Mouse (Mus musculus) cerebellum, adult 2 months (tissue): ENCODE data around the gene Ncam1. TPM values are rescaled to one million over a fixed set of nuclear protein-coding genes. Genes with fewer than 3 reads are reported as not detected.
A peak's percentile ranks its signal among the peaks of the same experiment; 100 is the strongest.

Source experiments
- DNase-seq, 2 experiments: peaks; one replicate each; pipeline ENCODE4 v3.0.0; 2021
- H3K27ac ChIP-seq: fragments of 200-500 bp; 2 replicates; pipeline ENCODE4 v1.5.1; 2012; ENCODE audit warnings: low read length, control low read depth, inconsistent platforms; ENCODE audit not compliant: insufficient read depth
- H3K27me3 ChIP-seq: fragments of 200-500 bp; 2 replicates; pipeline ENCODE4 v1.6.1; 2012; ENCODE audit warnings: inconsistent platforms, mild to moderate bottlenecking, low read length, moderate library complexity; ENCODE audit not compliant: control insufficient read depth, insufficient read depth
- H3K4me1 ChIP-seq: fragments of 200-500 bp; 2 replicates; pipeline ENCODE4 v1.6.1; 2011; ENCODE audit warnings: low read length; ENCODE audit not compliant: control insufficient read depth, insufficient read depth
- H3K4me3 ChIP-seq: fragments of 200-500 bp; replicated peaks from 2 replicates; pipeline ENCODE3; 2011; ENCODE audit warnings: mild to moderate bottlenecking, low read depth, low read length, control low read depth; ENCODE audit not compliant: insufficient read depth
- CTCF ChIP-seq: fragments of 200-500 bp; IDR thresholded peaks from 2 replicates; pipeline ENCODE4 v1.5.1; 2011; ENCODE audit warnings: low read depth, mild to moderate bottlenecking, control low read depth, low read length, moderate library complexity, borderline replicate concordance; ENCODE audit not compliant: insufficient read depth
- POLR2A ChIP-seq: fragments of 200-500 bp; IDR thresholded peaks from 2 replicates; pipeline ENCODE4 v1.6.1; 2011; ENCODE audit warnings: low read length, control low read depth, borderline replicate concordance; ENCODE audit not compliant: insufficient read depth
- WGBS: fragments of 180-500 bp; shearing (Covaris S2); methylation state at CpG from one replicate; pipeline ENCODE4 v1.1.7; 2018; 5-methylcytosine and 5-hydroxymethylcytosine counted together
- polyA plus RNA-seq: library from polyadenylated mRNA; depleted of rRNA; stranded (reverse); fragments of >200 nt; gene quantifications from 2 replicates; pipeline ENCODE4 v1.2.3, GENCODE M21; 2012

Gene Ncam1
- polyA plus RNA-seq, 1 experiment = 149 TPM

GRCm38 (mm10) chr9:49644296-49644695 lies 154.4 kb downstream of the Ncam1 start:
- no peak for TF ChIP-seq CTCF
- TF ChIP-seq POLR2A = no peak
- no peak overlapping the region for H3K27ac ChIP-seq
- no peak overlapping the region for H3K4me3 ChIP-seq
- H3K4me1 ChIP-seq = peaks cover 16% of the 10 kb centered on the region
- no peak for DNase-seq
- WGBS = 94% methylated on average over 2 of the region's 2 CpGs
- no peaks in the 10 kb centered on the region for H3K27me3 ChIP-seq

DNA sequence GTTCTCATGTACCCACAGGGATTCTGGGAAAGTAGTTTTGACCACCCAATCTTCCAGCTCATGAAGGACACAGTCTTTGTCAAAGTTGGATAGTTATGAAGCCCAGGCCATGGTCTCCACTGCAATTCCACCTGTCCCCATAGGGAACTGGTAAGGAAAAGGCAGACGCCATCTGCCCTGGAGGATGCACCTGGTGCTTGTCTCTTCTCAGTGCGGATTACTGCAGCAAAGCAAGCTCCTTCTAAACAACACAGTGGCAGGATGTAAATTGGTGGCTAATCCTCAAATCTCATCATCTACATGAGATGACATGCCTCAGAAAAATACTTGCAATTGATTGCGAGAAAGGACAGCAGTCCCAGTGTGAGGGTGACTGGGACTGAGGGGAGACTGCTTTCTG lies 158.0 kb downstream of the Ncam1 start:
- WGBS = 25% methylated on average over 3 of the region's 3 CpGs
- no peak for TF ChIP-seq POLR2A
- peaks cover 23% of the 10 kb centered on the region for H3K4me1 ChIP-seq
- no peak overlapping the region for H3K4me3 ChIP-seq
- H3K27me3 ChIP-seq = no peaks in the 10 kb centered on the region
- peak; percentile 47 to 55 for DNase-seq
- no peak overlapping the region for H3K27ac ChIP-seq

DNA sequence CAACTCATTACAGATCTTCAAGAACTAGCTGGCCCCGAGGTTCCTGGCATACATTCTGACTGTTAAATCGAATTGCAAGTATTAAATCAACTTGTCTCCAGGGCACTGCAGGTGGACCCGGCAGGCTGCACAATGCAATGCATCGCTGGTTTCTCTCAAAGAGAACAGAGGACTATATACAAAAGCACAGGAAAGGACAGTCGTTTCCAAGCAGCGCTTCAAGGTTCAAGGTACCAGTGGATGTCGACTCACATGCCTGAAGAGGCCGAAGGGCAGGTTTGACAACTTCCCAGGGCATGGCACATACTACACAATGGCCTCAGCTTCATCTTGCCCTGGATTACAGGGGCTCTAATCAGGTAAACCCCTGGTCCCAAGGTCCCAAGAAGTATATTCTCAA lies 158.6 kb downstream of the Ncam1 start:
- H3K27me3 ChIP-seq = no peaks in the 10 kb centered on the region
- no peak overlapping the region for H3K4me3 ChIP-seq
- peaks cover 23% of the 10 kb centered on the region for H3K4me1 ChIP-seq
- no peak overlapping the region for H3K27ac ChIP-seq
- 30% methylated on average over 8 of the region's 8 CpGs for WGBS
- TF ChIP-seq POLR2A (no peak), CTCF (no peak)
- no peak for DNase-seq

DNA sequence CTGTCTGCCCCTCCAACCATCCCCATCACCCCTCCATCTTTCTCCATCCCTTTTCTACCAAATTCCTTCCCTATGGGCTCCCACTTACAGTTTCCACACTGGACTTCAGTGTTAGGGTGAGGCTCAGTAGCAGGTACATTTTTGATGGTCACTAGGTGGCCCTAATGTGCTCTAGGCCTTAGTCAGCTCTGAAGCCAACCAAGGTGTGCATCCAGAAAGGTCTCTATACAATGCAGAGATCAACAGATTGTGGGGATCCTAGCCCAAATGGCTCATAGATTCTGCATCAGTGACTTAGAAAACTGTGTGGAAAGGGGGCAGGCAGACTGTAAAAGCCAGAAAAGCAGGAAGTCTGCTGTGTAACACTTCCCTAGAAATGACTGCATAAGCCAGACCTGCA lies 160.8 kb downstream of the Ncam1 start:
- Histone ChIP-seq H3K4me3 (no peak overlapping the region), H3K27me3 (no peaks in the 10 kb centered on the region), H3K27ac (no peak overlapping the region), H3K4me1 (peaks cover 23% of the 10 kb centered on the region)
- TF ChIP-seq POLR2A = no peak
- peak; percentile 44; the same call in 1 of the 2 replicates for TF ChIP-seq CTCF
- DNase-seq = peak in 1 of 2 experiments; percentile 53

GRCm38 (mm10) chr9:49635668-49636326 lies 162.9 kb downstream of the Ncam1 start:
- no peaks in the 10 kb centered on the region for H3K27me3 ChIP-seq
- no peak overlapping the region for H3K27ac ChIP-seq
- no peak for DNase-seq
- no peak for TF ChIP-seq POLR2A
- no peak for TF ChIP-seq CTCF
- 82% methylated on average over 11 of the region's 11 CpGs for WGBS
- H3K4me1 ChIP-seq = peaks cover 26% of the 10 kb centered on the region
- no peak overlapping the region for H3K4me3 ChIP-seq

- WGBS = 55% methylated on average over 2 of the region's 2 CpGs
Observed at GRCm38 (mm10) chr9:49632591-49632990, 166.1 kb downstream of the Ncam1 start.

GRCm38 (mm10) chr9:49630336-49630735 lies 168.4 kb downstream of the Ncam1 start:
- no peak for TF ChIP-seq CTCF
- TF ChIP-seq POLR2A = no peak
- 9% methylated on average over 2 of the region's 2 CpGs for WGBS
- Histone ChIP-seq H3K4me3 (no peak overlapping the region), H3K27ac (peak overlapping the region; percentile 49; the same call in 1 of the 2 replicates), H3K4me1 (peaks cover 14% of the 10 kb centered on the region), H3K27me3 (no peaks in the 10 kb centered on the region)
- peak; percentile 44 to 65 for DNase-seq

More at GRCm38 (mm10) chr9:49632591-49632990, 166.1 kb downstream of the Ncam1 start:
- TF ChIP-seq CTCF = no peak
- TF ChIP-seq POLR2A = no peak
- H3K27me3 ChIP-seq = no peaks in the 10 kb centered on the region
- no peak overlapping the region for H3K27ac ChIP-seq
- H3K4me1 ChIP-seq = peaks cover 15% of the 10 kb centered on the region
- peak in 1 of 2 experiments; percentile 50 for DNase-seq
- H3K4me3 ChIP-seq = no peak overlapping the region

- WGBS = 83% methylated on average over 6 of the region's 6 CpGs
- no peaks in the 10 kb centered on the region for H3K27me3 ChIP-seq
- no peak overlapping the region for H3K4me3 ChIP-seq
- H3K27ac ChIP-seq = peak overlapping the region; percentile 24; the same call in 1 of the 2 replicates
- no peak for TF ChIP-seq CTCF
- TF ChIP-seq POLR2A = no peak
- no peak for DNase-seq
- peaks cover 18% of the 10 kb centered on the region for H3K4me1 ChIP-seq
Observed at GRCm38 (mm10) chr9:49624910-49625309, 173.8 kb downstream of the Ncam1 start.
